Mouse (Mus musculus) liver, postnatal 0 days (tissue): Measurements from ENCODE around the gene Itpr2.

Source experiments
- CTCF ChIP-seq: sonication (generic); IDR thresholded peaks from 2 replicates; pipeline ENCODE4 v1.5.1; 2016; ENCODE audit warnings: antibody characterized with exemption, low read depth
- EP300 ChIP-seq: IDR thresholded peaks from 2 replicates; pipeline ENCODE4 v1.6.1; 2016; ENCODE audit warnings: antibody characterized with exemption, low read depth, mild to moderate bottlenecking

DNA sequence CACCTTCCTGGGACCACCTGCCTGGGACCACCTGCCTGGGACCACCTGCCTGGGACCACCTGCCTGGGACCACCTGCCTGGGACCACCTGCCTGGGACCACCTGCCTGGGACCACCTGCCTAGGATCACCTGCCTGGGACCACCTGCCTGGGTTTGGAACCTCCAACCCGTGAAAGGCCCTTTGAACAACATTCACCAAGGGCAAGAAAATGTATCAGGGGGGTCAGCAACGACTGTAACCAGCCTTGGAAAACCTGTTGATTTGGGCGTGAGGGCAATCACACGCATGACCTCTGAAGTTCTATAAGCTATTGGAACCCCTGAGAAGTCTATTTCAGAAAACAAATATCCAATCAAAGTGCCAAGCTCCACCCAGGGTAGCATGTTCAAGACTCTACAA, 2.5 kb downstream of the Itpr2 start:
- no peak for TF ChIP-seq CTCF
- no peak for TF ChIP-seq EP300
